Mouse (Mus musculus): ENCODE results near the gene Cdkn1a. TPM values are rescaled to one million over a fixed set of nuclear protein-coding genes. Genes with fewer than 3 reads are reported as not detected.
A peak's percentile ranks its signal among the peaks of the same experiment; 100 is the strongest.
"Not testable (repeated sequence)": the region's sequence is repeated elsewhere in the genome, so short reads cannot be mapped to it uniquely, and the experiment has no call there.

The Cdkn1a gene
- total RNA-seq, 4 experiments from 2014 or later: 9.8 to 33.8 (median 12.1) TPM

DNA sequence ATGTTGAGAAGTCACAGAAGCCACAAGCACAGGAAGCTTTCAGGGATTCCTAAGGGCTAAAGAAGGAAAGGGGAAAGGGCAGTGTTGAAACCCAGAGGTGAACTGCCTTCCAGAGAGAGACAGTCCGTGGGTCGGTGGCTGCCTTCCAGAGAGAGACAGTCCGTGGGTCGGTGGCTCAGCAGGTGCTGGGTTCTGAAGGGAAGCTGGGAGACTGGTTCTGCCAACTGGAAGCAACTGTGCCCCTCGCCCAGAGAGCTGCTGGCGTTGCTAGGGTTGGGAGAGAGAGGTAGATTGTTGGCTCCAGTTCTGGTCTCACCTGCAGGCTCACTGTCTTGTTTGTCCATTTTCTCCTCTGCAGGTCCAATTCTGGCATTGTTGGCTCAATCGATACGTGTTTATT lies 32.3 kb upstream of the Cdkn1a start:
- DNase-seq (ENCODE audit: low spot score in 2 of 2): no peak

GRCm38 (mm10) chr17:29059581-29059980 lies 31.2 kb upstream of the Cdkn1a start:
- DNase-seq (ENCODE audit: low spot score in 2 of 2): no peak

- no peak for DNase-seq (ENCODE audit: low spot score in 2 of 2)
Observed at GRCm38 (mm10) chr17:29060946-29061345, 29.8 kb upstream of the Cdkn1a start.

DNA sequence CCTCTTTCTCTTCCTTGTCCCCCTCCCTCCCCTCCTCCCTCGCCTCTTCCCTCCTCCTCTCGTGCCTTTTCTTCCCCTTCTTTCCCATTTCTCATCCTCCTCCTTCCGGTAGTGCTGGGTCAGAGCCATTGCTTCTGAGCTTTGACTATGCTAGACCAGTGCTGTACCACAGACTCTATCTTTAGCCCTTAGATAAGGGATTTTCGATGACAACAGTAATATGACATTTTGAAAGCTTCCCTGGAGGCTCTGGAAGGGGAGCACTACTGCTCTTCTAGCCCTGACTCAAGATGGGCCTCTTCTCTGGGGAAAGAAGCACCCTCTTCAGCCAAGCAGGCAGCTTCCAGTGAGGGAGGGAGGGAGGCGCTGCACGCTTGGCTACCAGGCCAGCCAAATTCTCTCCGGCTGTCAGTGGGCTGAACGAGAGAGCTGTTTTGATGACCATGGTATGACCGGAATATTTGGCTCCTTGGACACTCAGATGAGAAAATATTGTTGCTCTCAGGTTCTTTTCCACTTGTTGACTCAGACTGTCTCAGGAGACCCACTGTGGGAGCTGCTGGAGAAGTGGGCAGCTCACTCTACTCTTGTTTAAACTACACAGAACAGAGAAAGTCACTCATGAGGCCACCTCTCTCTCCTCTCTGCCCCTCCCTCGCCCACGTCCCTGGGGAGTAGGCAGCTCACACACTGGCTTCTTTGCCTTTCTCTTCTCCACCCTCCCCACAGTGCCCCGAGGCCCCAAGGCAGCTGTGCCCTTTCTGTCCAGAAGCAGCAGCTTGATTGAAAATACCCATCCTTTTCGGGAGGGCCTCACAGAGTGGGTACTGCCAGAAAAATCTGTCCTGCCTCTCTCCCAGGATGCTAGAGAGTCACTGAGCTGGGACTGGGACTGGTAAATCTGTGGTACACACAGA lies 28.4 kb upstream of the Cdkn1a start:
- DNase-seq (ENCODE audit: low spot score in 2 of 2): peak in 1 of 2 experiments; percentile 48

- no peak for DNase-seq (ENCODE audit: low spot score in 2 of 2)
Observed at GRCm38 (mm10) chr17:29063121-29063987, 27.4 kb upstream of the Cdkn1a start.

GRCm38 (mm10) chr17:29063988-29064285 lies 26.8 kb upstream of the Cdkn1a start:
- no peak for DNase-seq (ENCODE audit: low spot score in 2 of 2)

DNA sequence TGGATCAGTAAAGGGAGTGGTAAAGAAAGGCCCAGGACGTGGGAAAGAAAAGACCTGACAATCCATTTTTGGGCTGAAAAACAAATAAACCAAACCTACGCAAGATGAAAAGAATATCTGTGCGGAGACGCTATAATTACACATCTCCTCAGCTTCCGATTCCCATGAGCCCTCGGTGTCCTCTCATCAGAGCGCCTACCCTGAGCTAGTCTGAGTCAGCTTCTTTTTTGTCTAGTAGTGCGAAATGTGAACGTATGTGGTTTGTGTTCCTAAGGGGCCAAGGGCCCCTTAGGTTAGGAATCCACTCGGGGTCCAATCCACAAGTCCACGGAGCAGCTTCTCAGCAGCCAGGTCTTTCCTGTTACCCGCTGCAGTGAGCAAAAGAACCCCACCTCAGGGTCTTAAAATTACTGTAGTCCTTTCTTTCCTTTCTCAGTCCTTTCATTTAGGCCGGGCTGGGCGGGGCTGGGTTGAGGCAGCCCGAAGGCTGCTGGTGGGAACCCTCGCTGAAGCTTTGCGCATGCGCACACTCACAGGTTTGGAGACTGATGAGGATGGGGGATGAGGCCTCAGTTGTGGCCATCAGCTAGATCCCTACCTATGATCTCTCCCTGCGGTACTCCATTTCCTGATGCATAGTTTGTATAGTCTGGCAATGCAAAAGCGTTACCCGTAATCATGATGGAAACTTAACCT lies 25.4 kb upstream of the Cdkn1a start:
- no peak for DNase-seq (ENCODE audit: low spot score in 2 of 2)

GRCm38 (mm10) chr17:29065971-29066370 lies 24.8 kb upstream of the Cdkn1a start:
- no peak for DNase-seq (ENCODE audit: low spot score in 2 of 2)

DNA sequence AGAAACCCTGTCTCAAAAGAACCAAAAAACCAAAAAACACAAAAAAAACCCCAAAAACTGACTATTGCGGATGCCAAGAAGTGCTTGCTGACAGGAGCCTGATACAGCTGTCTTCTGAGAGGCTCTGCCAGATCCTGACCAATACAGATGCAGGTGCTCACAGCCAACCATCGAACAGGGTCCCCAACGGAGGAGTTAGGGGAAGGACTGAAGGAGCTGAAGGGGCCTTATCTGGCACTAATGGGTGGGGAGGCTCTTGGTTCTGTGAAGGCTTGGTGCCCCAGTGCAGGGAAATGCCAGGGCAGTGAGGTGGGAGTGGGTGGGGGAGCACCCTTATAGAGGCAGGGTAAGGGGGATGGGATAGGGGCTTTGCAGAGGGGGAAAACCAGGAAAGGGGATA lies 23.4 kb upstream of the Cdkn1a start:
- not testable (repeated sequence) for DNase-seq (ENCODE audit: low spot score in 2 of 2)

DNA sequence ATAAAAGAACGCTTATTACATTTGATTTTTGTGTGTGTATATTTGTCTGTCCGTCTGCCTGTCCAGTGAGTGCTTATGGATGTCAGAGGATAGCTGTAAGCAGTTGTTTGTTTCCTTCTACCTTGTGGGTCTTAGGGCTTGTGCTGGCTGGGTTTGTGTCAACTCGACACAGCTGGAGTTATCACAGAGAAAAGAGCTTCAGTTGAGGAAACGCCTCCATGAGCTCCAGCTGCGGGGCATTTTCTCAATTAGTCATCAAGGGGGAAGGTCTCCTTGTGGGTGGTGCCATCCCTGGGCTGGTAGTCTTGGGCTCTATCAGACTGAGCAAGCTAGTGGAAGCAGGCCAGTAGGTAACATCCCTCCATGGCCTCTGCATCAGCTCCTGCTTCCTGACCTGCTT lies 22.9 kb upstream of the Cdkn1a start:
- DNase-seq (ENCODE audit: low spot score in 2 of 2): no peak

DNA sequence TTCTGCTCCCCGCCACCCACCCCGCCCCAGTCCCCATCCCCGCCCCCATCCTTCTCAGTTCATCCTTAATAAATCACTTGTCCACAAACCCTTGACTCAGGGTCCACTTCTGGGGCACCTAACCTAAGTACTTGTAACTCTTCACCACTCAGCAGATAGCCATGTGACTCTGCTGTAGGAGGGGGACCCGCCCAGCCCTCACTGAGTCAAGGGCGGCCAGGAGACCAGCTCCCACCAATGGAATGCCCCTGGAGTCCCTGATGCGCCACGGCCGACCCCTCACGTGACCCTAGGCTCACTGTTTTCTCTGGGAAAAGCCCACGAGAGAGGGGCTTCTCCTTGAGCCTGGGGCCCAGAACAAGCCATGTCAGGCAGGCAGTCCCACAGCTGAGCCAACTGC lies 21.7 kb upstream of the Cdkn1a start:
- DNase-seq (ENCODE audit: low spot score in 2 of 2): no peak

GRCm38 (mm10) chr17:29071820-29072219 lies 19.0 kb upstream of the Cdkn1a start:
- DNase-seq (ENCODE audit: low spot score in 2 of 2): no peak

GRCm38 (mm10) chr17:29072701-29073307 lies 18.0 kb upstream of the Cdkn1a start:
- DNase-seq (ENCODE audit: low spot score in 2 of 2): no peak

GRCm38 (mm10) chr17:29073313-29073712 lies 17.5 kb upstream of the Cdkn1a start:
- no peak for DNase-seq (ENCODE audit: low spot score in 2 of 2)

- DNase-seq (ENCODE audit: low spot score in 2 of 2): no peak
Observed at GRCm38 (mm10) chr17:29074085-29074484, 16.7 kb upstream of the Cdkn1a start.

DNA sequence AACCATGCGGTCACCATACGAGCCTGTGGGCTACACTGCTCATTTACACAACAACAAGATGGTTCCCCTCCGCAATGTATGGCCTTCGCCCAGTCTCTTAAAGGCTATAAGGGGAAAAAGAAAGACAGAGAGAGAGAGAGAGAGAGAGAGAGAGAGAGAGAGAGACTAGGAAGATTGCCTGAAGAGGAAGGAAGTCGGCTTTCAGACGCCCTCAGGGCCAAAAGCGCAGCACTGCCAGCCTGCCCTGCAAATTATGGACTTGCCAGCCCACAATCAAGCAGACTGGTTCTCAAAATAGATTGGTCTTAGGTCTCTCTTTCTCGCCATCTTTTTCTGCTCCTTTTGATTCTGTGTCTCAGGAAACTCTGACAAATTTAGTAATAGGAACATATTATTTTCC lies 14.5 kb upstream of the Cdkn1a start:
- no peak for DNase-seq (ENCODE audit: low spot score in 2 of 2)

- DNase-seq (ENCODE audit: low spot score in 2 of 2): no peak
Observed at GRCm38 (mm10) chr17:29077786-29078509, 12.8 kb upstream of the Cdkn1a start.

DNA sequence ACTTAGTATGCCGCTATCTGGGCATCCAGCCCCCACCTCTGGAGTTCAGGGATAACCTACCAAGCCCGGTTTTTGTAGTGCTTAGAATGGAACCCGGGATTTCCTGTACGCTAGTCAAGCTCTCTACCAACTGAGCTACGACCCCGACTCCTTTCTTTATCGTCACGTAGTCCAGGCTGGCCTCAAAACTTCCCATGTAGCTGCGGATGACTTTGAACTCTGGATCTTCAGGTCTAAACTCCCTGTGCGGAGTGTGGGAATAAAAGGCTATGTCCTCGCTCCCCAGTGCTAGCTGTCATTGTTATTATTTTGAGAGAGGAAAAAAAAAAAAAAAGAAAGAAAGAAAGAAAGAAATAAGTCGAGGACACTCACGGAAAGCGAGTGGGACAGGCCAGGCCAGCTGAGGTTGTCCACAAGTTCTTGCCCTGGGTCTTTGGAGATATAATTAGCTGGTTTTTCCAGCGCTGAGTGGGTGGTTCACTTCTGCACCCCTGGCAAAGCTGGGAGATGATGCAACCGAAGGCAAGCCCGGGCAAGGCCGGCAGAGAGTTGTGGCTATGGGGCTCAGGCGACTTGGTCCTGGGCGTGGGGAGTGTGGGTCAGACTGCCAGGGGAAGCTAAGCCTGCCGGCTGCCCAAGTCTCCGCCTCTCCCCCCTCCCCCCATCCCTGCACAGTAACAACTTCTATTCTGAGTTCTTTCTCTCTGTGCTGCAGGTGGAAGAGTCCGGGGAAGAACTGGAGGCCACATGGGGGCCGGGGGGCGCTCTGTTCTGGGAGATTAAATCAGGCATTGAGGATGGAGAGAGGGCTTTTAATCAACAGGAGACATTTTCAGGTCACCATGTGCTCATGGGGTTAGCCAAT lies 12.0 kb upstream of the Cdkn1a start:
- DNase-seq (ENCODE audit: low spot score in 2 of 2): peak; percentile 74 to 82

DNA sequence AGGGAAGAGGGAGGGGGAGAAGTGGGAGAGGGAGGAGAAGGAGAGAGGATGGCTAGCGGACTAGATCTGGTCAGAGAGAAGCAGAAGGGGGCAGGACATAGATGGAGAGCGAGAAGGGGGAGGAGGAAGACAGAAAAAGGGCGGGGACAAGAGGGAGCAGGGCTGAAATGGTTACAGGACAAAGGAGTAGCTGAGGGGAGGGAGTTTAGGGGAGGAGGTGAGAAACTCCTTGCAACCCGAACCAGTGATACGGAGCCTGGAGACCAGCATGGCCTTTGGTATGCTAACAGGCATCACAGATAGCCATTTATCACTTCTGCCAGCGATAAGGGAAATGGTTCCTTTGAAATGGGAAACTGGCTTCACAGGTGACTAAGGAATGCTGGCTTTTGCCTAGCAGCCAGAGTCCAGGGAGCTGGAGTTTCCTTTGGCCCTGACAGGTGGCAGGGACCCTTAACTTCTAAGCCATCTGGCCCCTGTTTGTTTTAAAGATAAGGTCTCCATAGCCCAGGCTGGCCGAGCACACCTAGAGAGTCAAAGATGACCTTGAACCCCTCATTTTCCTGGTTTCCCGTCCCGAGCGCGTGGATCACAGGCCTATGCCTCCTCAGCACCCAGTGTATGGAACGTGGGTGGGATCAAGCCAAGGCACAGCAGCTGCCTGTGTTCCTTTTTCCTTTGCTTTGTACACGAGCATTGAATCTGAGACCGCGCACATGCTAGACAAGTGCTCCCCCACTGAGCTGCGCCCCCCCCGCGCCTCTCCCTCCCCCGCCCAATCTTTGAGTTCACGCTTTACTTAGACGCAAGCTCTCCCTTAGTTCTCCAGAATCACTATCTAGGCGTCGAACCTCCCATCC lies 9.8 kb upstream of the Cdkn1a start:
- no peak for DNase-seq (ENCODE audit: low spot score in 2 of 2)
